Mouse (Mus musculus): ENCODE measurements around the gene Fsd1l.
A peak's percentile ranks its signal among the peaks of the same experiment; 100 is the strongest.
"Not testable (repeated sequence)": the region's sequence is repeated elsewhere in the genome, so short reads cannot be mapped to it uniquely, and the experiment has no call there.

Gene Fsd1l

GRCm38 (mm10) chr4:53630963-53631315 is 332 bp upstream of the Fsd1l start:
- DNase-seq: no peak

DNA sequence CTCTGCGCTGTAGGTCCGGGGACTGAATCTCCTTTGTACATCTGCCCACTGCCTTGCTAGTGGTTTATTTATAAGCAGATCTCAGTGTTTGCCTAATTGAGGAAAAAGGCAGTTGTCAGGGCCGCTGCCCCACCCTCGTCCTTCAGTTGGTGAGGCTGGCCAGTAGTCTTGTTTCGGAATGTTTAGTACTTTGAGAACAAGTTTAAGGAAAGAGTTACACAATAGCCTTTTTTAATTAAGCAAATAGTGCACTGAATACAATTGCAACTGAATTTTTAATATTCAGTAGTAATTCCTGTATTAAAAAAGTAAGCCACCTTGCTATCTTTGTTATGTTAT is 709 bp downstream of the Fsd1l start:
- DNase-seq: no peak

GRCm38 (mm10) chr4:53635336-53635735 is 4.1 kb downstream of the Fsd1l start:
- DNase-seq: no peak

DNA sequence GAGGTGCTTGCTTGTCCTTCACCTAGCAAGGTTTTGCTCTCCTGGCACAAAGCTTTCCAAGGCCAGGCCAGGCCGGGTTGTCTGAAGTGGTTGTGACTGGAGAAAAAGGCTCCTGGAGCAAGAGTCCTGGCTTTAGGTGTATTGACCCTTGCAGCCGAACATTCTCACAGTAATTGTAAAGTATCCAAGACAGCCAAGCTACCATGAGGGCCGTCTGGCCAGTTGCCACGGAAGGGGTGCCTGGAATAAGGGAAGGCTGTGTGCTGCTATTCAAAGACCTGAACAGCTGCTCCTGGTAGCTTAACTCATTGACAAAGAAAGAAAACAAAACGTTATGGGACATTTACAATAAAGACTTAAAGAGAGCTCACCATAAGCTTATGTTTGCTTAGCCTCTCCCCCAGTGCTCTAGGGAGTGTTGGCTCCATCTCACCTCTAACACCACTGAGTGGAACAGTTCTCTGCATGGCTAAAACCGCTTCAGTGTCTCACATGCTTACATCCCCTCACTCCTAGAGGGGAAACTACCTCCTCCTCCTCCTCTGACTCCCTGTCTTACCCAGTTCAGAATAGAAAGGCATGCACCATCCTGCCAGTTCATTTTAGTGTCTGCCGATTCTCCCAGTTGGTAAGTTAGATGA is 6.1 kb downstream of the Fsd1l start:
- peak; percentile 44 for DNase-seq

- no peak for DNase-seq
Measured at GRCm38 (mm10) chr4:53638549-53639123, 7.4 kb downstream of the Fsd1l start.

DNA sequence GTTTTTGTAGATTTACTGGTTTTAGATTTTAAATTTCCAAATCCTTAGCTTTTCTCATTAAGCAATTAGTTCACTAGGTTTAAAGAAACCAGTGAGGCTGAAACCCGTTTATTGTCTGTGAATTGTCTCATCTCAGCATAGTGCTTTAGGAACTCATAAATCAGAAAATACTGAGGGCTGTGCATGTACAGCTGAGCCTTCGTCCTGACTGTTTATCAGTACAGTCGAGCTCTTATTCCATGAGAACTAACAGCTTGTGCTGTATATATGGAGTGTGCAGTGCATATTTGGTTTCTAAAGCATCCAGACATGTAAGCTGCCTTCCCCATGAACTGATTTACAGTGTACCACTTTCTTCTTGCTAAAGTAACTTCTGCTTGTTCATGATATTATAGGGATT is 26.8 kb downstream of the Fsd1l start:
- no peak for DNase-seq

DNA sequence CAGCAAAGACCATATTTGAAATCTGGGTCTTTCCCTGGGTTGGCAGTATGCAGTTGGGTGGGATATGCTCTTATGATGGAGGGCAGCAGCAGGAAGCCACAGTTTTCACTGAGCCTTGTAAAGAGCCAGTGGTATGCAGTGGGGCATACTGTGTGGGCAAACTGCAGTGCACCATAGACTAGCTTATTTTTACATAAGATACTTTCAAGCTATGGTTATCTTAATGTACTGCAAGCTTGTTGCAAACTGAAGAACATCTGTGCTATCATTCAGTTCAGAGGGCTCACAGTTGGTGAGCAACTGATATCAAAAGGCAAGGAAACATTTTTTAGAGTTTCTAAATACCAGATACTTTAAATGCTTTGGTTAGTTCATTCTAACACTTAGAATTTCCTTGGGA is 29.4 kb downstream of the Fsd1l start:
- no peak for DNase-seq

DNA sequence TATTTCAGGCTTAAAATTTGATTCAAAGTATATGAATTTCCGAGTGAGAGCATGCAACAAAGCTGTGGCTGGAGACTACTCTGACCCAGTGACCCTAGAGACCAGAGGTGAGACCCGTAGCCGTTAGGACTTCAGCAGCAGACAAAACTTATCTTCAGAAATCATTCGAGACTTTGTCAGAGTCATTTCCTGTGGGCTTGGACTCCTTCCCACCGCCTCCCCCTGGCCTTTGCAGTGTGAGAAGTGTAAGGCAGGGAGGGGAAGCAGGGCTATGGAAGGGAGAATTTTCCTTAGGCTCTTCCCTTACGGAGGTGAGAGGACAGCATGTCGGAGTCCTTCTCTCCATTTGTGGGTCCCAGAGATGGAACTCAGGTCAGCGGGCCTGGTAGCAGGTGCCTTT is 50.8 kb downstream of the Fsd1l start:
- DNase-seq: no peak

DNA sequence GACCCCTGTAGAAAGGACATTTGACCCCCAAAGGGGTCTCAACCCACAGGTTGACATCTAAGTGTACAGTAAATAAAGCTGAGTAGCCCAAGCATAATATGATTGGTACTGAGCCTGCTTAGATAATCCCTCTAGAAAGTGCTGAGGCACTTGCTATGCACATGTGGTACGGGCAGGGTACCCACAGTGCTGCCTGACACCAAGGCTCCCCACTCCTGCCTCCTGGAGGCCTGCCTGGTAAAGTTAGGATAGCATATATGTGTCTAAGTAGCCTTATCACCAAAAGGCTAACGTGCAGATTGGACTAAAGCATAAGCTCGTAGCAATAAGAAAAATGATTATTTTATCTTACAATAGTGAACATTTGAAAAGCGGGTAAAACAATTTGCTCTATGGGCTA is 57.7 kb downstream of the Fsd1l start:
- DNase-seq: no peak

DNA sequence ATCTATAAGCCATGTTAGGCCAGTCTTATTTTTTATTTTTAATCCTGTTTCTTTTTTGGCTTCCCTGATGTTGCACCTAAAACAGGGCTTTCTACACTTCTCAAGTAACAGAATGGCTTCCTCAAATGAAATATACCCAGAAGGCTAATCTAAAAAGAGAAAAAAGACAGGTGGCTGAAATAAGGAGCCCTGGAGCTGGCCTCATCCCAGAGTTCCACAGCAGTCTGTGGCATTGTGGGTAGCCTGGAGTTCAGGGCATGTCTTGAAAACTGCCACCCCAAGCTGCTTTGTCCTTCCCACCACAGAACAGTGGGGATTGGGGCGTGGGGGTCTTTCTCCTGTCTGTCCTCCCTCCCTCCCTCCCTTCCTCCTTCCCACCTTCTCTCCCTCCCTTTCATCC is 60.1 kb downstream of the Fsd1l start:
- peak; percentile 32 for DNase-seq

DNA sequence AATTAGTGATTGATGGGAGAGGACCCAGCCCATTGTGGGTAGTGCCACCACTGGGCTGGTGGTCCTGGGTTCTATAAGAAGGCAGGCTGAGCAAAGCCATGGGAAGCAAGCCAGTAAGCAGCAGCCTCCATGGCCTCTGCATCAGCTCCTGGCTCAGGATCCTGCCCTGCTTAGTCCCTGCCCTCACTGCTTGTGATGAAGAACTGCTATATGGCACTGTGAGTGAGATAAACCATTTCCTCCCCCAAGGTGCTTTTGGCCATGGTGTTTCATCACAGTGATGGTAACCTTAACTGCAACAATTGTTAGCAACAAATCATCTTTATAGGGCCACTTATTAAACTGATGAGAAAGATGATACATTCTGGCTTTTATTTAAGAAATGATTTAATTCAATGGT is 77.9 kb downstream of the Fsd1l start:
- not testable (repeated sequence) for DNase-seq

DNA sequence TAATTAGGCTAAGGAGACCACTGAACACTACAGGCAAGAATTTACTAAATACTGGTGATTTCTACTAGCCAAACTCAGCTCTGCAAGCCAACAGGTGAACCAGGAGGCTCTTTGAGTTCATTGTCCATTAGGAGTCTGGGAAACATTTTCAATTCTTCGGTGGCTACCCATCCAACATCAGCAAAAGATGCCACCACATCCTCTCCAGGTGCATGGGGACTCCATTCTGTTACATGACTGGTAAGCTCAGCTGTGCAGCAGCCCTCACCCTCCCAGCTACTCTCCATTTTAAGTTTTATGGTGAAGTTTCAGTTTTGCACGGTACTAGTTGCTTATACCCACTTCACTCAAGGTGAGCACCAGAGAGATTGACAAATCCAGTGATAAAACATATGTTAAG is 78.8 kb downstream of the Fsd1l start:
- DNase-seq: no peak

GRCm38 (mm10) chr4:53710555-53711328 is 79.5 kb downstream of the Fsd1l start:
- no peak for DNase-seq

DNA sequence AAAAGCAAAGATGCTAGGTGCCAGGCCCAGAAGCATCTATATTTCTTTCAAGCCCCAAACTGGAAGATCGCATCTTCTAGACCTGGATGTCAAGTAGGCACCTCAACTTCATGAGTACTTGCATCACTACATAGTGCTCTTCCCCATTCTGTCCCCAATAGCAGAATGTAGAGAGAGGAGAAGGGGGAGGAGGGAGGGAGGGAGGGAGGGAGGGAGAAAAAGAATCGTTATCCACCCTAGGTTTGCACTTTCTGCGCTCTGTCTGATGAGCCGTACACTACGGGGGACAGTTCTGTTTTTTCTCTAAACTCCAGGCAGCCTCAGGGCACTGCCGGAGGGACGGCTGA is 82.4 kb downstream of the Fsd1l start, which contains the start of gene Fktn:
TSS of gene Fktn (plus strand) at position 295 of the 347 bp plus-strand sequence.
- DNase-seq: no peak

DNA sequence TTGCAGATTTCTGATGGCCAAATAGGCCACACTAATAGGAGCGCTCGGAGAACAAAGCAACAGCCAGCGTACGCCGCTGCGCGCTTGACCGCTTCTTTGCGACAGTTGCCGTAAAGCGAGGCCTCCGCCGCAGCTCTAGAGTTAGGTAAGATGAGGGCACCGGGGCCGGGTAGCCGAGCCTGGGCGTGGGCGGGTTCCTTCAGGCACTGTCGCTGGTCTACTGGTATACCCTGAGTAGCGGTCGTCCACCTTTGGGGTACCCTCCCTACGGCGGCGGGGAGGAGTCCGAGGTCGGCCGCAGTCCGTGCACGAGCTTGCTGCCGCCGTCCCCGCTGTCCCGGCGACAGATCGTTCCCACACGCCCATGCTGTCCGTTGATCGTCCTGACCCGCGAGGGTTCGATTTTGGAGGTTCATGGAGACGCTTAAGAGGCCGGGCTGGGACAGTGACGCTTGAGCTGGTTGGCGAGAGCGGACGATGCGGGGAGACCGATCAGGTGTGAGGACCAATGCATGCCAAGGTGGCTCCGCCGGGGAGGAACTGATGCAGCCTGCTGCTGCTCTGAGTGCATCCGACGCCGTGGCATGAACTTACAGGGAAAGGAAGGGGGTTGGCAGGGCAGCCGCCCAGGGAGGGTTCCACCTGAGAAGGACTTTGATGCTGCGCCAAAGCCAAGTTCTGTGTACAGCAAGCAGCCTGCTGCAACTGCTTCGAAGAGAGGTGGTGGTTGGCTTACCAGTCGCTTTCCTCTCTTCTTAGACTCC is 83.0 kb downstream of the Fsd1l start:
- DNase-seq: peak; percentile 93

DNA sequence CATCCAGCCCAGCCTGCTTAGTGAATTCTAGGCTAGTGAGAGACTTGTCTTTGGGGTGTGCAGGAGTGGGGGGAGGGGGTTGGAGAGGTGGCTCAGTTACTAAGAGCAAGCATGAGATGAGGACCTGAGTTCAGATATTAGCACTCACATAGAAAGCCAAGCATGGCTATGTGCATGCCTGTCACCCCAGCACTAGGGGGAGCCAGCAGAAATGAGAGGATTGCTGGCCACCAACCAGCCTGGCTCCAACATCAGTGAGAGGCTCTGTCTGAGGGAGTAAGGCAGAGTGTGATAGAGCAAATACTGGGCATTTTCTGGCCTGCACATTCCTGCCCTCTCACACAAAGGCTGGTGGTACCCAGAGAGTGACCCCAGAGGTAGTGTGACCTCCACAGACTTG is 84.7 kb downstream of the Fsd1l start:
- DNase-seq: no peak

GRCm38 (mm10) chr4:53717546-53717945 is 86.3 kb downstream of the Fsd1l start:
- no peak for DNase-seq

DNA sequence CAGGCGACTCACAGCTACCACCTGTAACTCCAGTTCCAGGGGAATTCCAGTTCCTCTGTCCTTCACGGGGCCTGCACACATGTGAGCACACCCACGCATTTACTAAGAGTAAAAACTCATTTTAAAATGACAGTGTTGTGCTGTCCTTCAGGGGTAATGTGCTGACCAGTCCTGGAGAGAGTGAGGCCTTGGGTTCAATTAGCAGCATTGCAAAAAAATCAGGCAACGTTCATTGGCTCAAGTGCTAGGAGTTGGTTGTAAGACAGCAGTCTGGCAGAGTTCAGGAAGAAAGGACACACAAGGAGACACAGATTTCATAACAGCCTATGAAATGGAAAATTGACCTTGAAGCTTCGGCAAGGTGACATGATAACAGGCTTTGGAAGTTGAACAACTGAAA is 87.0 kb downstream of the Fsd1l start:
- no peak for DNase-seq

DNA sequence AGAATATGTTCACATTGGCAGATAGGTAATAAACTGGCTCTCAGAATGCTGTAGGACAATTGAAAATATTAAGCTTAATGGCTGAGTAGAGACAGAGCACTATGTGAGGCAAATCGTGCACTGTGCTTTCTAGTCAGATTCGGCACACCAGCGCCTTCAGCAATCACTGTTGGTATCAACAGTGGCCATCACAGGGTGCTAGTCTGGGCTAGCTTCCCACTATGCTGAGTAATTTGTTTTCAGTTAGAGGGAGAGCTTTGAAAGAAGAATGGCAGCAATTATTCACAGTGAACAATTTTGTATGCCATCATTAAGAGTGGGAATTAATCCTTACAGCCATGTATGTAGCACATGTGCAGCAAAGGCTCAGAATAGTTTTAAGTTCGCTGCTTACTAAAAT is 91.2 kb downstream of the Fsd1l start:
- no peak for DNase-seq

- DNase-seq: not testable (repeated sequence)
Measured at GRCm38 (mm10) chr4:53726100-53726499, 94.8 kb downstream of the Fsd1l start.

GRCm38 (mm10) chr4:53728121-53728520 is 96.8 kb downstream of the Fsd1l start:
- no peak for DNase-seq

DNA sequence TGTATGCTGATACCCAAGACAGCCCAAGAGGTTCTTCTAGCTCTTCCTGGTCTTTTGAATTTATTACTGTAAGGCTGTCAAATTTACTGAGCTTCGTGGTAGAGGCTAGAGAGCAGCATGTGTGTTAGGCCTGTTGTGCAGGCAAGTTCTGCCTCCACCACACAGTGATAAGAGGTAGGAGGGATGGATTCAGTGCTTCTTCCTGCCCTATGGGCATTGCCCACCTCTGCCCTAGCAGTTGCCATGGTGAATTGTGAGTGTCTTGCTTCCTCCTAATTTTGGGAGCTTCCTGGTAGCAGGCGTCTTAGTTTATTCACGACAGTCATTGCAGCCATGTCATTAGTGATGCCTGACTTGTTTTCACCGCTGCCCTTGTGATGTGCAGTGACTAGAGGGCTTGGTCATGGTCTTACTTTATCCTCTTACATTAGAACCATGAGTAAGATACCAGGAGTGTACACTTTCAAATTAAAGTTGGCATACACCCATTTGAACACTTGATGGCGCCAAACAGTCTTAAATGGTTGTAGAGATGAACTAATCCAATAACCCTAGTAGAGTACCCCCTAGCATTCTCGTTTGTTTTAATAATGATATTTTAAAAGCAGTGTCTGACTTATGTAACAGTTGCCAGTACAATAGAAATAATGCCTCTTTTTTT is 107.8 kb downstream of the Fsd1l start:
- DNase-seq: peak; percentile 41

DNA sequence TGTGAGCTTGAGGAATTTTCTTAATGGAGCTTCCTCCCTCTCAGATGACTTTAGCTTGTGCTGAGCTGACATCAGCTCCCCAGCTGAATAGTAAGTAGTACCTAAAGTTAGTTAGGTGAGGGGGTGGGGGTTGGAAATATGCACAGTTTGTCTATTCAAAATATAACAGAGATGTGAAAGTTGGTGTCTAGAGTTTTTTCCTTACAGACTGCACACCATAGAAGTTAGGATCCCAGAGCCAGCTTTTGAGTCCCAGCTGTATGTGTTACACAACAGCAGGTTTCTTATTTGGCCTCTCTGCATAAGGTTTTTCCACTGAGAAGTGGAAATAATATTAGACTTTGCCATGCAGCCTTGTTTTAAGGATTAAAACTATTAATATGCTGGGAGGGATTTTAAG is 118.6 kb downstream of the Fsd1l start:
- DNase-seq: no peak

All from right cerebral cortex, postnatal 4 days (tissue).